Mouse (Mus musculus): ENCODE data around the gene Larp6. TPM values are rescaled to one million over a fixed set of nuclear protein-coding genes. Genes with fewer than 3 reads are reported as not detected.

Larp6 gene
- polyA plus RNA-seq, 1 experiment from 2014 or later: 1.3 TPM

DNA sequence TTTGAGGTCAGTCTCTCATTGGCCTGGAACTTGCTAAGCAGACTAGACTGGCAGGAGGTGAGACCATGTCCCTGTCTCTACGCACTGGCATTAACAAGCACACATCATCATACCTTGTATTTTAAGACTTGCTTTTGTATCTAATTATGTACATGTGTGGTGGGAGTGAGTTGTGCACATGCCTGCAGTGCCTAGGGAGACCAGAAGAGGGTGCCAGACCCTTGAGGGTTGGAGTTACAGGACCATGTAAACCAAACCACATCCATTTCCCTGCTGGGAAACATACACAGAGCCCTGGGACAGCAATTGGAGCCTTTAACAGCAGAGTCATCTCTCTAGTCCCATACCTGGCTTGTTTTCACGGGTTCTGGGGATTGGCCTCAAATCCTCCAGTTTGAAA, 18.8 kb upstream of the Larp6 start:
- no peaks in the 10 kb centered on the region for H3K4me1 ChIP-seq (ENCODE audit: insufficient read depth)
- no peak overlapping the region for H3K9ac ChIP-seq
- ATAC-seq (ENCODE audit: insufficient read depth) (no peak), DNase-seq (no peak)
- WGBS: 47% methylated on average over 2 of the region's 2 CpGs
- no peak overlapping the region for H3K4me2 ChIP-seq
- no peaks in the 10 kb centered on the region for H3K9me3 ChIP-seq (ENCODE audit: low read depth, low read length)
- no peaks in the 10 kb centered on the region for H3K36me3 ChIP-seq (ENCODE audit: insufficient read depth)
- H3K27ac ChIP-seq (ENCODE audit: low read depth): no peak overlapping the region
- H3K27me3 ChIP-seq (ENCODE audit: insufficient read depth, low read length): no peaks in the 10 kb centered on the region
- no peak overlapping the region for H3K4me3 ChIP-seq (ENCODE audit: low read depth, low read length)
- TF ChIP-seq CTCF (IDR thresholded peaks at IDR 0.05; ENCODE audit: low read depth): peak; percentile 61

DNA sequence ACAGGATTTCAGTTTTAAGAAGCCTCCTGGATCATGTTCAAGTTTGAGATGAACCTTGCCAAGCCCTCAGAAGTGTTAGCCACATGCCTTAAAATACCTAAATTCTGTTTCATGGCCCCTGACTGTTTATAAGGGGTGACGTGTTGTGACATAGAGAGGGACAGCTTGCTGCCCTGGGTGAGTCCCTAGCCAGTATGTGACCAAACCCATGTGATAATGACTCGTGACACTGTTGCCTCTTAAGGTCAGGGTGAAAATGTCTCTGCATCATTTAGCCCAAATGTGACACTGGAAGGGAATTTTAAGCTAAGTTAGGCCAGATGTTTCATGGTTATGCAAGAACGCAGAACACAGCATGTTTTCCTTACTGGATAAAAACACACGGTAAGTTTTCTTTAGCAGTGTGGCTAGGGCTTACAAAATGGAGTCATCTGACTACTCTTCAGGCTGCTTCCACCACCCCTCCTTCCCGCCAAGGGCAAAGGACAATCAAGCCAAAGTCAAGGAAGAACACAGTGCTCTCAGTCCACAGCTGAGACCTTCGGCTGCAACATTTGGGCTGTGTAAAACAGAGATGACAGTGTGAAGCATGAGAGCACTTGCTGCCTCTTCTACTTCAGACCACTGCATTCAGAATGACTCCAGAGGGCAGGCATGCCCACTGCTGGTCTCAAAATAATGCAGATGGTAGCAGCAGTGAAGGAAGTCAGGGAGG, 16.4 kb upstream of the Larp6 start:
- no peaks in the 10 kb centered on the region for H3K36me3 ChIP-seq (ENCODE audit: insufficient read depth)
- no peak for TF ChIP-seq CTCF (IDR thresholded peaks at IDR 0.05; ENCODE audit: low read depth)
- ATAC-seq (ENCODE audit: insufficient read depth): no peak

GRCm38 (mm10) chr9:60699581-60700231, 13.1 kb upstream of the Larp6 start:
- DNase-seq (no peak), ATAC-seq (ENCODE audit: insufficient read depth) (no peak)
- Histone ChIP-seq H3K4me2 (no peak overlapping the region), H3K9me3 (ENCODE audit: low read depth, low read length) (no peaks in the 10 kb centered on the region), H3K27me3 (ENCODE audit: insufficient read depth, low read length) (no peaks in the 10 kb centered on the region), H3K9ac (no peak overlapping the region), H3K36me3 (ENCODE audit: insufficient read depth) (no peaks in the 10 kb centered on the region), H3K4me1 (ENCODE audit: insufficient read depth) (no peaks in the 10 kb centered on the region), H3K4me3 (ENCODE audit: low read depth, low read length) (no peak overlapping the region), H3K27ac (ENCODE audit: low read depth) (no peak overlapping the region)
- TF ChIP-seq CTCF (IDR thresholded peaks at IDR 0.05; ENCODE audit: low read depth): no peak
- 48% methylated on average over 18 of the region's 18 CpGs for WGBS

More for the DNA sequence above, 16.4 kb upstream of the Larp6 start:
- H3K4me1 ChIP-seq (ENCODE audit: insufficient read depth): no peaks in the 10 kb centered on the region
- H3K4me2 ChIP-seq: no peak overlapping the region
- WGBS: 44% methylated on average over 6 of the region's 6 CpGs
- H3K27ac ChIP-seq (ENCODE audit: low read depth): no peak overlapping the region
- no peak for DNase-seq
- no peaks in the 10 kb centered on the region for H3K9me3 ChIP-seq (ENCODE audit: low read depth, low read length)
- no peak overlapping the region for H3K9ac ChIP-seq
- H3K4me3 ChIP-seq (ENCODE audit: low read depth, low read length): no peak overlapping the region
- H3K27me3 ChIP-seq (ENCODE audit: insufficient read depth, low read length): no peaks in the 10 kb centered on the region

DNA sequence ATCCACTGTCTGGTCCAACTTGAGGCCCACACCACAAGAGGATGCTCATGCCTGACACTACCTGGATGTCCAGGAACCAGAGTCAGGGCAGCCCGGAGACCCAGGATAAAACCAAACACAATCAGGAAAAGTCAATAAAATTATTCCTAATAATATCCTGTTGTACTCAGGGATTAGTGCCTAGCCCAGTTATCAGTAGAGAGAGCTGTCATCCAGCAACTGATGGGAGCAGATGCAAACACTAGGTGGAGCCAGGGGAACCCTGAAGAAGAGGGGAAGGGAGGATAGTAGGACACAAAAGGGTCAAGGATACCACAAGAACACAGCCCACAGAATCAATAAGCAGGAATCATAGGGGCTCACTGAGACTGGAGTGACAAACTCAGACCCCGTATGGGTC, 5.2 kb upstream of the Larp6 start:
- no peak overlapping the region for H3K27ac ChIP-seq (ENCODE audit: low read depth)
- no peaks in the 10 kb centered on the region for H3K27me3 ChIP-seq (ENCODE audit: insufficient read depth, low read length)
- H3K4me1 ChIP-seq (ENCODE audit: insufficient read depth): no peaks in the 10 kb centered on the region
- ATAC-seq (ENCODE audit: insufficient read depth): no peak
- no peaks in the 10 kb centered on the region for H3K36me3 ChIP-seq (ENCODE audit: insufficient read depth)
- 85% methylated on average over 2 of the region's 2 CpGs for WGBS
- H3K4me3 ChIP-seq (ENCODE audit: low read depth, low read length): no peak overlapping the region
- no peaks in the 10 kb centered on the region for H3K9me3 ChIP-seq (ENCODE audit: low read depth, low read length)
- no peak for DNase-seq
- TF ChIP-seq CTCF (IDR thresholded peaks at IDR 0.05; ENCODE audit: low read depth): 0 out of 2 replicates have a peak, but pooled peaks have one; percentile 18
- no peak overlapping the region for H3K4me2 ChIP-seq
- H3K9ac ChIP-seq: no peak overlapping the region

GRCm38 (mm10) chr9:60708606-60709005, 4.2 kb upstream of the Larp6 start:
- ATAC-seq (ENCODE audit: insufficient read depth) (no peak), DNase-seq (no peak)
- no peak overlapping the region for H3K4me2 ChIP-seq
- H3K9ac ChIP-seq: no peak overlapping the region
- 73% methylated on average over 5 of the region's 5 CpGs for WGBS
- H3K36me3 ChIP-seq (ENCODE audit: insufficient read depth): no peaks in the 10 kb centered on the region
- no peaks in the 10 kb centered on the region for H3K4me1 ChIP-seq (ENCODE audit: insufficient read depth)
- no peak overlapping the region for H3K27ac ChIP-seq (ENCODE audit: low read depth)
- H3K4me3 ChIP-seq (ENCODE audit: low read depth, low read length): no peak overlapping the region
- no peaks in the 10 kb centered on the region for H3K27me3 ChIP-seq (ENCODE audit: insufficient read depth, low read length)
- H3K9me3 ChIP-seq (ENCODE audit: low read depth, low read length): no peaks in the 10 kb centered on the region
- no peak for TF ChIP-seq CTCF (IDR thresholded peaks at IDR 0.05; ENCODE audit: low read depth)

GRCm38 (mm10) chr9:60709721-60710120, 3.1 kb upstream of the Larp6 start:
- H3K27me3 ChIP-seq (ENCODE audit: insufficient read depth, low read length): no peaks in the 10 kb centered on the region; the same call in 1 of the 2 replicates
- no peaks in the 10 kb centered on the region for H3K9me3 ChIP-seq (ENCODE audit: low read depth, low read length)
- no peak overlapping the region for H3K9ac ChIP-seq
- no peak for TF ChIP-seq CTCF (IDR thresholded peaks at IDR 0.05; ENCODE audit: low read depth)
- DNase-seq: no peak
- no peak overlapping the region for H3K4me2 ChIP-seq
- no peaks in the 10 kb centered on the region for H3K36me3 ChIP-seq (ENCODE audit: insufficient read depth)
- 79% methylated on average over 6 of the region's 6 CpGs for WGBS
- no peak for ATAC-seq (ENCODE audit: insufficient read depth)
- no peak overlapping the region for H3K4me3 ChIP-seq (ENCODE audit: low read depth, low read length)
- H3K27ac ChIP-seq (ENCODE audit: low read depth): no peak overlapping the region
- no peaks in the 10 kb centered on the region for H3K4me1 ChIP-seq (ENCODE audit: insufficient read depth)

DNA sequence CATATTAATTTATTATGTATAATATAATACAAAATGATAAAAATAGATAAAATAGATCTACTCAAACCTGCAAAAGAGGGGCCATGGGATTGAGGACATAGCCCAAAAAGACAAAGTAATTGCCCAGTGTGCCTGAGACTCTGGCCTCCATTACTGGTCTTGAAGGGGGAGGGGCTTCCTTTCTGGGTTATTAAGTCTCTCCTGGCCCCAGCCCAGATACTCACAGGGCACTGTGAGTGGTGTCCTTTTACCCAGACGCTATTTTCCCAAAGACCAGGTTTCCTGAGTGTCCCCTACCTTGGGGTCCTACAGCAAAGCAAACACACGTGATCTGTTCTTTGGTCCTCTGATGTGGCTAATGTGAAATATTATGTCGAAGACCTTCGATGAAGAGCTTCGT, 778 bp upstream of the Larp6 start:
- Histone ChIP-seq H3K9ac (no peak overlapping the region), H3K36me3 (ENCODE audit: insufficient read depth) (no peaks in the 10 kb centered on the region), H3K27me3 (ENCODE audit: insufficient read depth, low read length) (no peaks in the 10 kb centered on the region; the same call in 1 of the 2 replicates), H3K4me1 (ENCODE audit: insufficient read depth) (no peaks in the 10 kb centered on the region), H3K4me2 (peak overlapping the region; percentile 99; the same call in 1 of the 2 replicates), H3K4me3 (ENCODE audit: low read depth, low read length) (no peak overlapping the region), H3K9me3 (ENCODE audit: low read depth, low read length) (no peaks in the 10 kb centered on the region), H3K27ac (ENCODE audit: low read depth) (no peak overlapping the region)
- TF ChIP-seq CTCF (IDR thresholded peaks at IDR 0.05; ENCODE audit: low read depth): no peak
- 71% methylated on average over 5 of the region's 5 CpGs for WGBS
- no peak for ATAC-seq (ENCODE audit: insufficient read depth)
- DNase-seq: no peak
